Mouse (Mus musculus): ENCODE results near the gene Fam207a.

Gene Fam207a

DNA sequence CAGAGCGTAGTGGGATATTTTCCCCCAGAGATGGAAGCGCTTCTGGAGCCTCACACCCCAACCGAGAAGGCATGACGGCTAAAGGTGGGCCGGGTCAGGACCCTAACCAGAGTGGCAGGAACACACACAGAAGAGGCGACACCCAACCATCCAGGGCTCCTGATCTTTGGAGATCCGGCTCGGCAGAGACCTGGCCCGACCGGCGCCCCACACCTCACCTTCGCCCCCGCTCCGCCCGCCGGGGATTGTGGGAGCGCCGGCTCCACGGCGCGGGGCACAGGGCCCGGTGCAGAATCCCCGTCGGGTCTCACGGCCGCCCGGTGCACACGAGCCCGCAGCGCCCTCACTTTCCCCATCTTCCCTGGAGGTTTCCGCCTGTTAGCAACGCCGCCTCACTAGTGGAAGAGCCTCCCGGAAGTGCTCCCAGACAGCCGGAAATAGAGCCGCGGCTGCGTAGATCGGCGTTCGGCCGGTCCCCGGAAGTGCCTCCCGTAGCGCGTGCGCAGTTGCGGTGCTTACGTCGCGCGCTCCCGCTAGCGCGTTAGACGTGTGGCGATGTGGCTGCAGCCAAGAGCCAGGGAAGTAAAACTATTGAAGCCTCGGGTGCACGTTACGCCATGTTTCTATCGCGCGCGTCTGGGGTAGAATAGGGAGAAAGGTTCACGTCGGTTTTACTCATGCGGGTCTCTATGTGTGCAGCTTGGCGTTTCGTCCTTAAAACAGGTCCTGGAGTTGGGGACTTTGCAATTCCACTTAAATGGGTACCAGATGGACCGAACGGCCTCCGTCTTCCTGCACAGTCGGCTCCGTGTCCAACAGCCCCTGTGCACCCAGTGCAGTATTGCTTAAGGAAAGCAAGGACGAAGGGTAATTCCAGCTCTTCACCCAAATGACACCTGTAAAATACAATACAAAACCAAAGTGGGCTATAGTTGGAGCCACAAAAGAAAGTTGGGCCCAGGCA lies at the start of gene Fam207a:
TSS of gene Fam207a (minus strand) at position 401 of the 964 bp plus-strand sequence.
- peak; percentile 88 for DNase-seq

DNA sequence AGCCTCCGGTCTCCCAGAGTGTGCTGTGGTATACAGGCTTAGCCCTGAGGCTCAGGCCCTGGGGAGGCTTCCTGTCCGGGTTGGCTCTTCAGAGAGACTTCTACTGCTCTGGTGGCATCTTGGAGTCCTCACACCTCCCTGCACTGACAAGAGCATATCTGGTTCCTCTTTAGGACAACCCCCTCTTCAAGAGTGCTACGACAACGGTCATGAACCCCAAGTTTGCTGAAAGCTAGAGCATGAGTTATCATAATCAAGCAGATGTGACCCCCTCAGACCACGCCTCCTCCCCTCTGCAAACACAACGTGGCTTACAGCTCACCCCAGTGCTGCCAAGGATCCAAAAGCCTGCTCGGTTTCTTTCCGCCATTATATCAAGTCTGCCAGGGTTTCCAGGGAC lies 49.4 kb upstream of the Fam207a start:
- no peak for DNase-seq

- DNase-seq = no peak
Measured at GRCm38 (mm10) chr10:77561508-77561907, 45.9 kb upstream of the Fam207a start.

GRCm38 (mm10) chr10:77560830-77561229 lies 45.2 kb upstream of the Fam207a start:
- DNase-seq = no peak

- DNase-seq = no peak
Measured at GRCm38 (mm10) chr10:77560090-77560489, 44.5 kb upstream of the Fam207a start.

DNA sequence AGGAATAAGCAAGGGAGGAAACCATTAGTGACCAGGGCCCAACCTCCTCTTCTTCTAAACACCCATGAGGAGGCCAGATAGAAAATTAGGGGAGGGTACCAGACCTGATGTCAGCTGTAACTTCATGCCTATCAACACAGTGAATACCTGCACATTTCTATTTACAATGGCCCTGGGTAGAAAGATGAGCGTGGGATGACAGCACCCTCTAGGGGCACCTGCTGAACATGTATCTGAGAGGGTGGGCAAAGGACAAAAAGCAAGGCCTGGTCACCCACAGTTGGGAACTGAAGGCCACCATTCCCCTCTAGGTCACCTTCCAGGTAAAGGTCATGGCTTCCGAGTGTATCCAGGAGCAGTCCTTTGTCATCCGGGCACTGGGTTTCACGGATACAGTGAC lies 42.1 kb upstream of the Fam207a start:
- DNase-seq = no peak

DNA sequence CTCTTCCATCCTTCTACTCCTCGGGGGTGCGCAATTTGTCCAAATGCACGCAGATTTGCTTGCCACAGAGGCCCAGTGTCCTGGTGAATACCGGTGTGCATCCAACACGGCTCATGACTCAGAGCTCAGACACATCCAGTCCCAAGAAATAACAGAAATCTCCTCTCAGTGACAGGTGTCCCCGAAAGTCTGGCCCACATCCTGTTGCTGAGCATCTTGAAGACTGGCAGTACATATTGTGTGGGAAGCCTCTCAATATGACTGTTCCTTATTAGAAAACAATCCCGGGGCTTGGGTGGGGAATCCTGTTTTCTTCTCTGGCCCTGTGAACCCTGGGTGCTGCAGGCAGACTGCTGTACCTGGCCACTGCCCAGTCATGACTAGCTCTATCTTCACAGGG lies 41.0 kb upstream of the Fam207a start:
- no peak for DNase-seq

- no peak for DNase-seq
Measured at GRCm38 (mm10) chr10:77554918-77555317, 39.3 kb upstream of the Fam207a start.

DNA sequence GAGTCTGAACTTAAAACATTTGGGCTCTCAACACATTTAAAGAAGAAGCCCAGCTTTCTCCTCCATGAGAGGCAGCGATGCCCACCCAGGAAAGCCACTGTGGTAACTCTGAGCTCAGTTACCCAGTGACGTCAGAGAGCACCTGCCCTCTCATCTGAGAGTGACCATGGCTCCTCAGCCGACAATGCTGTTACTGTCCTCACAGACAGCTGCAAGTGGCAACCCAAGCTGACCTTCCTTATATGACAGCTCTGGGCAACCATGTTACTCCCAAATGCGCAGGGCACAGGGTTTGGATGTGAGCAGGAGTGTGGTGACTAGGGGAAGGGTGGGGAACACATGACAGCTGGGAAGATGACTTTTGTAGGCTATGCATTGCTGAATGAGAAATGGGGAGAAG lies 37.7 kb upstream of the Fam207a start:
- DNase-seq = no peak

- DNase-seq = no peak
Measured at GRCm38 (mm10) chr10:77552162-77552561, 36.6 kb upstream of the Fam207a start.

DNA sequence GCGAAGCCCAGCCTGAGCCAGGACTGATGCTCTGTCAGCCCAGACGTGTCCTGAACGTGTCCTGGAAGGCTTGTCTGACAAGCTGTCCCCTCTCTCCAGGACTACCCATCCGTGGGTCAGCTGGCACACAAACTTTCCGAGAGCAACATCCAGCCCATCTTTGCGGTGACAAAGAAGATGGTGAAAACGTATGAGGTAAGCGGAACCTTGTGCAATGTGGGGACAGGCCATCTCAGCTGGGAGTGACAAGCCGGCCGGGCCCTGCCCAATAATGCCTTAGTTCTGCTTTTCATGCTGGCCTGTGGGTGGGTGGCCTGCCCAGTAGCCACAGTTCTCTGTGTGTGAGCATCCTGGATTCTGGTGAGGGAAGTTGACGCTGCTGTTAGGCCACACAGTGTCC lies 35.3 kb upstream of the Fam207a start:
- DNase-seq = no peak

- no peak for DNase-seq
Measured at GRCm38 (mm10) chr10:77548576-77548975, 33.0 kb upstream of the Fam207a start.

DNA sequence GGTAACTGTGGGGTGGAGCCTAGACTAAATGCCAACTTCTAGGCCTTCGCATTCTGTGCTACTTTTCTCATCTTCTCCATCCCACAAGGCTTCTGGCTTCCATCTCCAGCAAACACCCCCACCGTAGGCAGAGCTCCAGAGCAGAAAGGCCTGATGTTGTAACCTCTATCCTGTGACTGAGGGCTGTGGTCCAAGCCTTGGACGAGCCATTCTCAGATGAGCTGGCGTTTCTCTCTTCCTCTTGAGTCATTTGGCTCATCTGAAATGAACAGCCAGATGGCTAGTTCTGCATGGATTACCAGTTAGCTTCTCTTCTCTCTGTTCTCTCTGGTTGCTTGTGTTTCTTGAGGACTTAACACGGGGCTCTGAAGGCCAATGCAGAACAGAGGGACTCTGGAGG lies 29.3 kb upstream of the Fam207a start:
- DNase-seq = peak; percentile 85

DNA sequence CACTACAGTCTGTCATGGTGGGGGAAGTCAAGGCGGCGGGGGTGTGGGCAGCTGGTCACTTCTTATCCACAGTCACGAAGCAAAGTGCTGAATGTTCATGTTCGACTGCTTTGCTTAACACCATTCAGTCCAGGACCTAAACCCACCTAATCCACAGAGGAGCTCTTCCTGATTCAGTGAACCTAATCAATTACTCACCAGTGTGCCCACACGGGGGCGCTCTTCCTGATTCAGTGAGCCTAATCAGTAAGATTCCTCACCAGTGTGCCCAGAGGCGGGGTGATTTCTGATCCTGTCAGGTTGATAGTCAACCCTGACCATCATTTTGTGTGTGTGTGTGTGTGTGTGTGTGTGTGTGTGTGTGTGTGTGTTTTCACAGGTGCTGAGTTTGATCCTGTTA lies 27.6 kb upstream of the Fam207a start:
- DNase-seq = no peak

GRCm38 (mm10) chr10:77541864-77542666 lies 26.5 kb upstream of the Fam207a start:
- DNase-seq = no peak

GRCm38 (mm10) chr10:77540576-77541102 lies 25.1 kb upstream of the Fam207a start:
- DNase-seq = no peak

GRCm38 (mm10) chr10:77539320-77539945 lies 23.8 kb upstream of the Fam207a start:
- no peak for DNase-seq

- DNase-seq = no peak
Measured at GRCm38 (mm10) chr10:77537215-77538209, 21.9 kb upstream of the Fam207a start.

- DNase-seq = no peak
Measured at GRCm38 (mm10) chr10:77536727-77537126, 21.1 kb upstream of the Fam207a start.

- no peak for DNase-seq
Measured at GRCm38 (mm10) chr10:77532020-77532413, 16.4 kb upstream of the Fam207a start.

Data from cerebellum, adult 9-10 months (tissue).